Mouse (Mus musculus): ENCODE results near the gene Crtc2. TPM values are rescaled to one million over a fixed set of nuclear protein-coding genes. Genes with fewer than 3 reads are reported as not detected.

Crtc2 gene
- polyA plus RNA-seq (2014; fragmentation: Illumina TruSeq; extraction: RNeasy Lipid Tissue Mini Kit (QIAGEN cat#74804); ENCODE audit: low read depth, low replicate concordance), result 4.9 TPM

DNA sequence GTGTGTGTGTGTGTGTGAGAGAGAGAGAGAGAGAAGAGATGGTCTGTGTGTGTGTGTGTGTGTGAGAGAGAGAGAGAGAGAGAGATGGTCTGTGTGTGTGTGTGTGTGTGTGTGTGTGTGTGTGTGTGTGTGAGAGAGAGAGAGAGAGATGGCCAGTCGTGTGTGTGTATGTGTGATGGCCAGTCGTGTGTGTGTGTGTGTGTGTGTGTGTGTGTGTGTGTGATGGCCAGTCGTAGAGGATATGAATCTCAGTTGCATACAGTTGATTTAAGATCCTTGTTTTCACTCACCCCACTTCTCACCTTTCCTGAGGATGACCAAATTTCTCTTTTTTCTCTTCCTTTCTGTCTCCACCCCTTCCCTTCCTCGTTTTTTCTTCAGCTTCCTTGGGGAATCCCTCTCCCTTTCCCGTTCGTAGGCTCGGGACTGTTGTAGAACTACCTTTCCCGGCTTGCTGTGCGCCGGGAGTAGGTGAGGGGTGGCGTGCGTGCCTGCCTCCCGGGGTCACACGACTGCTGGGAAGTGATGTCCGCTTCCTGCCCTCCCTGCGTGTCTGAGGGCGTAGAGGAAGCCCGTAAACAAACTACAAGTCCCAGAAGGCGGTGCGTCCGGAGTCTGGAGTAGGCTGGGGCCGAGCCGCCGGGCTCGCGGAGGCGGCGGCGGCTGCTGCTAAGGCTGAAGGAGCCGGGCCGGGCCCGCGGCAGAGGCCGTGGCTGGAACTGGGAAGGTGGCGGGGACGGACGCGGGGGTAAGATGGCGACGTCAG, at the start of gene Crtc2:
TSS of gene Crtc2 (plus strand) at position 511 of the 766 bp plus-strand sequence.

DNA sequence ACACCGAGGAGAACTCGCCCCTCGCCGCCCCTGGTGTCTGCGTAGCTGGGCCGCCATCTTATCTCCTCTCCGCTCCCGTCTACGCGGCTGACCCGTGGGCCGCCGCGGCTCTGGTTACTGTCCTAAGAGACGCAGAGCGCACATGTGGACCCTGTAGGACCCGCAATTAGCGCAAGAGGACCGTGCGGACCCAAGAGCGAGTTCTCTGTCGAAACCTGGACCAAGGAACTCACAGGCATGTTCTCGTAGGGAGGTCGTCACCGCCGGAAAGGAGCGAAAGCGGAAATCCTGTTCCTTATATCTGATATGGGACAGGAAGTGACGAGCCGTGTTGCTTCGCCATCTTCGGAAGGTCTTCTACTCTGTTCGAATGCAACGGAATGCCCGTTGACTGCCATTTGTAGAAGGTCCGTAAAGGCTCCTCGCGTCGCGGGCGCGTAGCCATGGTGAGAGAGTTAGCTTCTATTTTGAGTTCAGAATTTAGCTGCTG, 40.5 kb upstream of the Crtc2 start, which contains the start of the genes Rps27 and Rab13:
TSS of gene Rps27 (minus strand) at position 275 of the 490 bp plus-strand sequence.
TSS of gene Rab13 (plus strand) at position 319 of the 490 bp plus-strand sequence.

DNA sequence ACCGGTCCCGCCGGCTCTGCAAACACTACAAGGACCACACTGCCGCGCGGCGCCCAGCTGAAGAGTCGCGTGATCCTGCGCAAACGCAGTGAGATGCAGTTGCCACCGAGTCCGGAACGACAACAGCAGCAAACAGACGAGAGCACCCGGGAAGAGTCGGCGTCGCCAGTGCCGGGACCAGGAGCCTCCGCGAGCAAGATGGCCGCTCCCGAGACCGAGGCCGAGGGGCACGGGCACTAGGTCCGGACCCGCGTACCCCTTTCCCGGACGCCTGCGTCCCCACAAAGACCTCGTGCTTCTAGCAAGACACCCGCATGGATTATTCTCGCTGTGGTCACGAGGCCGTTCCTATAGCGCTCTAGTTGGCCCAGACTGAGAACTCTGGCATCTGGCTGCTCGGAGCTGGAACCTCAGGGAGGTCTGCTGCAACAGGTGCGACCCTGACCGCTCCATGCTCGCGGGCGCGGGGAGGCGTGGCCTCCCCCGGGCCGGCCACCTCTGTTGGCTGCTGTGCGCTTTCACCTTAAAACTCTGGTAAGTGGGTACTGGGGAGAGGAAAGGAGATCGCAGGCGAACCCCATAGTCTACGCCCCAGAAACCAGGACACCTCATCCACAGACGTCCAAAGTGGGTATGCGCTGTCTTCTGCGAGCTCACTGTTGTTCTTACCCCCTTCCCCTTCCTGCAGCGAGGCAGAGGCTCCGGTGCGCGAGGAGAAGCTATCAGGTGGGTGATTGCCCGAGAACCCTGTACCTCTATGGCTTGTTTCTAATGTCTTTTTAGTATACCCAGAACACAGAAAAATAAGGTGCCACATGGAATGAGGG, 22.2 kb upstream of the Crtc2 start, which contains the start of gene Jtb:
TSS of gene Jtb (plus strand) at position 91 of the 827 bp plus-strand sequence.

DNA sequence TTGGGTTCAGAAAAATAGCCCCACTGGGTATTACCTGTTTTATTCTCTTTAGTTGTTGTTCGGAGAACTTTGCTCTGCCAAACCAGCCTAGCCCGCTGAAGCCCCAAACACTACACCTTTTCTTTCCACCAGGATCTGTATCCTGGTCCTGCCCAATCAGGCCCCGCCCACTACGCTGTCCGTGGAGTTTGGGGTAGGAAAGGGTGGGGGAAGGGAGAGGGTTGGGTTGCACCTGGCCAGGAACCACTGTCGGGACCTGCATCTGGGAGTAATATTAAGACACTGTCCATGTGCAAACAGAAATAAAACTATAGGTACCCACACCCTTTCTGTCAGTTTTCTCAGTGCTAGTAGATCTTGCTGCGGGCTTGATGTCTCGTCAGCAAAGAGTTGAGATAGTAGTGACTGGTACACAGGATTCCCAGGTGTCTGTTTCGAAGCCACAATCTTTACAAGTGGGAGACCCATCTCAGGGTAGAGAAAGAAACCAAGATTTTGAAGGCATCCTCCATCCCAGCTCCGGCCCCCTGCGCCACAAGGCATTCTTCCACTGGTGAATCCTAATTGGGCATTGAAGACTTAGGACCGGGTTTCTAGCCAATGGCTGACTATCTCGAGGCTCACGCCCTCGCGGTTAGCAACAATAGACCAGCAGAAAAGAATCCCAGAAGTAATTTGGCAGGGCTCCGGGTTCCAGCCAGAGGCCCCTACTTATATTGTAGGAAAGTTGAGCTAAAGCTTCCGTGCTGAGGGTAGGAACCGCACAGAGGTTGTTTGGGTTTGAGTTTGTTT, 10.8 kb upstream of the Crtc2 start, which contains the start of gene Creb3l4:
TSS of gene Creb3l4 (minus strand) at position 529 of the 792 bp plus-strand sequence.

DNA sequence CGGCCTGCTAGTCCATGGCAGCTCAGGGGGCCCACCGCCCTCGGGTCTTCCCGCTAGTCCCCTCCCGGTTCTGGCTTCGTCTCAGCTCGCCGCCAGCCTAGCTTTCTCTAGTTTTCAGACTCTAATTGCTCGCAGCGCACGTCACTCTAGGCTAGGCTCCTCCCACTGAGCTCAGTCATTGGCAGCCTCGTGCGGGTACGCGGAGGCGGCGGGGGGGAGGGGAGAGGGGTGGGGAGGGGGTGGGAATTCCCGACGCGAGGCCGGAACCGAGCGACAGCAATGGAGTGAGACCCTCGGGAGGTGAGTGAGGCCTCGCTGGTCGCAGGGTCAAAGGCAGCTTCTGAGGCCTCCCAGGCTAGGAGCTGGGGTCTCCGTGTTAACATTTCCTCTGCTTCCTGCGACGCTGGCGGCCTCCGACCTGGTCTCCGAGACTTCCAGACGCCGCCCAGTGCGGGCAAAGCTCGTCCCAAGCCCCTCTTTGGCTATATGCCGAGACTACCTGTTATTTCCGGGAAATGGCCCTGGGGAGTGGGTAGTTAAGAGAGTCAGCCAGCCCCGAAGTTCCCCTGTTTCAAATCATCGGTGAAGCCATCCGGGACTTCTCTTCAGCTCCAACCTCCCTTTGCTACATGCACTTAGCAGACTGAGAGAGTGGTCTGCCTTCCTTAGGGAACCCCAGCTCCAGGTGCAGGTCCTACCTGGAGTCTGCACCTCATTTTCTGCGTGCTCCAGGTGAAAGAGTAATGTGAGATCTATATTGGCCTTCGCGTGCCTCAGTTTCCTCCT, 5.8 kb upstream of the Crtc2 start, which contains the start of gene Slc39a1:
TSS of gene Slc39a1 (plus strand) at position 213 of the 786 bp plus-strand sequence.

DNA sequence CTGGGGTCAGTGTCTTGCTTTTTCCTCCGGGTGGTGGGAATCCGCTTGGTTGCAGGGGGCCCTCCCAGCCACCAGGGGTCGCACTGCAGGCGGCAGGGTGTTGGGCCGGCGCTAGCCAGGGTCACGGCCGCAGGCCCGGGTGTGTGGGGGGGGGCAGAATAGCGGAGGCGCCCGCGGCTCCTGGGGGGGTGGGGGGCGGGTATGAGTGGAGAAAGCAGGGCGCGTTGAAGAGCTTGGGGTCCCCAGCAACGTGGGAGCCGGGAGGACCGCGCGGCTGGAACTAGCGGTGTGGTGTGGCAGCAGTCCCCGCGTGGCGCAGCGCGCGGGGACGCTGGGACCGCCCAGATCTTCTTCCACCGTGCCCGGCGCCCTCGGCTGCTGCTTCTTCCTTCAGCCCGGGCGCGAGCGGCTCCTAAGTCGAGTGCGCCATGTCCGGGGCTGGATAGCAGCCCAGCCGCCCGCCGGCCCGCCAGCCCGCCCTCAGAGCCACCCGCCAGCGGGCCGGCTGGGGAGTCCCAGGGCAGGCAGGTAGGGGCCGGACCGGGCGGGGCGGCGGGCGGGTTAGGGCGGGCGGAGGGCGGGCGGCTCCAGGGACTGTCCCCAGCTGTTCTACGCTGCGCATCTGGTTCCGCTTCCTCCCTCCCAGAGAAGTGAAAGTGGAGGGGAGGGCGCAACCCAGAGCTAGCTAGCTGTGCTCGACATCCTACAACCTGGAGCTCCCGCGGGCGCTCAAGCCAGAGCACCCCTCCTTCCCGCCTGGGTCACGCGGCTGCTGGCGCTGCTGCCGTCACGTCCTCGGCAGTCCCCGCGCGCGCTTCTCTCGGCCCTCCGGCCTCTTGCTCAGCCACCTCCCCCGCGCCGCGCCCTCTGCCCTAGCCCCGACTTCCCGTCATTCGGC, 11.3 kb downstream of the Crtc2 start, which contains the start of gene Dennd4b:
TSS of gene Dennd4b (plus strand) at position 152 of the 898 bp plus-strand sequence.

DNA sequence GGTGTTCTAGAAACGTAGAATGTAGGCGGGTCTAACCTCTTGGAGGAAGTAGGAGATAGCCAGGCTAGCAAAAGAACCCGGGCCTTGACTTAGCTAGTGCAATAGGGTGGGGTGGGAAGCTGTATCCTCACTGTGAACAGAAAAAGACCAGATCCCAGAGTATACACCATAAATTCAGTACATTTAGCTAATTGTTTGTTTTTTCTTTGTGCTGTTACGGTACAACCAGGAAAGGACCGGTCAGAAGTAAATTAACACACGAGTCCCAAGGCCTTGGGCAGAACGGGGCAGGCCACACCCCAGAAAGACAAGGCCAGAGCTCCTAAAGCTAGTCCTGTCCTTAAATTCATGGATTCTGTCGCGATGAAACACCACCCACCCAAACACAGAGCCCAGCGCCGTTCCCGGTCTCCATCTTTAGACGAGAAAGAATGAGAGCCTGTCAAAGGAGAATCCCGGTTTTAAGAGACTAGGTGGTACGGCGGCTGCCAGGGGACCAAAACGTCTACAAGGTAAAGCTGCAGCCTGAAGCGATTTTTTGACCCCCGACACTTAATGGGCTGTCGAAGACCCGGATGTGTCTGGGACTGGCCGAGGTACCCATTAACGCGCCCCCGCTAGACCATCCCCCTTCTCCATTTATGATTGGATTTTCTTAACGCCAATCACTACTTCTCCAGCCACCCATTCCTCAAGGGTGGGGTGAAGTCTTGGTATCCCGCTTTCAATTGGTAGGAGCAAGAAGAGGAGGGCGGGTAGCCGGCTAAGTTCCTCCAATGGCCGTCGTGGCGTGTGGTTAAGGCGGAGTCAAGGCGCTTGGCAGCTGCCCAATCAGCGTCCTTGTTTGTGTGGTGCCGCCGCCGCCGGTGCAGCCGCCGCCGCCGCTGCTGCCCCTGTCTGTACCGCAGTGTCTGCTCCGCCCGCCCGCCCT, 38.6 kb downstream of the Crtc2 start, which contains the start of gene Gatad2b:
TSS of gene Gatad2b (plus strand) at position 834 of the 931 bp plus-strand sequence.

Other genes with a start within 250 kb of the Crtc2 start
- gene 4933434E20Rik, start 202.5 kb upstream of the Crtc2 start, polyA plus RNA-seq (2014; fragmentation: Illumina TruSeq; extraction: RNeasy Lipid Tissue Mini Kit (QIAGEN cat#74804); ENCODE audit: low read depth, low replicate concordance), result 183 TPM
- gene Ubap2l, start 201.5 kb upstream of the Crtc2 start, polyA plus RNA-seq (2014; fragmentation: Illumina TruSeq; extraction: RNeasy Lipid Tissue Mini Kit (QIAGEN cat#74804); ENCODE audit: low read depth, low replicate concordance), result 192 TPM
- gene Tpm3, start 181.5 kb upstream of the Crtc2 start, polyA plus RNA-seq (2014; fragmentation: Illumina TruSeq; extraction: RNeasy Lipid Tissue Mini Kit (QIAGEN cat#74804); ENCODE audit: low read depth, low replicate concordance), result 62.2 TPM
- 64.0 TPM for gene Nup210l, start 150.0 kb upstream of the Crtc2 start, polyA plus RNA-seq (2014; fragmentation: Illumina TruSeq; extraction: RNeasy Lipid Tissue Mini Kit (QIAGEN cat#74804); ENCODE audit: low read depth, low replicate concordance)
- 882 TPM for gene Rps27, start 40.5 kb upstream of the Crtc2 start, polyA plus RNA-seq (2014; fragmentation: Illumina TruSeq; extraction: RNeasy Lipid Tissue Mini Kit (QIAGEN cat#74804); ENCODE audit: low read depth, low replicate concordance)
- 6.5 TPM for gene Rab13, start 40.5 kb upstream of the Crtc2 start, polyA plus RNA-seq (2014; fragmentation: Illumina TruSeq; extraction: RNeasy Lipid Tissue Mini Kit (QIAGEN cat#74804); ENCODE audit: low read depth, low replicate concordance)
- gene Jtb, start 22.6 kb upstream of the Crtc2 start, polyA plus RNA-seq (2014; fragmentation: Illumina TruSeq; extraction: RNeasy Lipid Tissue Mini Kit (QIAGEN cat#74804); ENCODE audit: low read depth, low replicate concordance), result 31.8 TPM
- 211 TPM for gene Creb3l4, start 10.7 kb upstream of the Crtc2 start, polyA plus RNA-seq (2014; fragmentation: Illumina TruSeq; extraction: RNeasy Lipid Tissue Mini Kit (QIAGEN cat#74804); ENCODE audit: low read depth, low replicate concordance)
- 21.2 TPM for gene Slc39a1, start 6.0 kb upstream of the Crtc2 start, polyA plus RNA-seq (2014; fragmentation: Illumina TruSeq; extraction: RNeasy Lipid Tissue Mini Kit (QIAGEN cat#74804); ENCODE audit: low read depth, low replicate concordance)
- gene Dennd4b, start 11.0 kb downstream of the Crtc2 start, polyA plus RNA-seq (2014; fragmentation: Illumina TruSeq; extraction: RNeasy Lipid Tissue Mini Kit (QIAGEN cat#74804); ENCODE audit: low read depth, low replicate concordance), result 2.6 TPM
- gene Gatad2b, start 39.0 kb downstream of the Crtc2 start, polyA plus RNA-seq (2014; fragmentation: Illumina TruSeq; extraction: RNeasy Lipid Tissue Mini Kit (QIAGEN cat#74804); ENCODE audit: low read depth, low replicate concordance), result 28.5 TPM
- gene Slc27a3, start 135.8 kb downstream of the Crtc2 start, polyA plus RNA-seq (2014; fragmentation: Illumina TruSeq; extraction: RNeasy Lipid Tissue Mini Kit (QIAGEN cat#74804); ENCODE audit: low read depth, low replicate concordance), result 0.64 TPM
- 8.5 TPM for gene Ints3, start 179.5 kb downstream of the Crtc2 start, polyA plus RNA-seq (2014; fragmentation: Illumina TruSeq; extraction: RNeasy Lipid Tissue Mini Kit (QIAGEN cat#74804); ENCODE audit: low read depth, low replicate concordance)
- gene Npr1, start 211.7 kb downstream of the Crtc2 start, polyA plus RNA-seq (2014; fragmentation: Illumina TruSeq; extraction: RNeasy Lipid Tissue Mini Kit (QIAGEN cat#74804); ENCODE audit: low read depth, low replicate concordance), result 19.9 TPM
- gene Ilf2, start 222.0 kb downstream of the Crtc2 start, polyA plus RNA-seq (2014; fragmentation: Illumina TruSeq; extraction: RNeasy Lipid Tissue Mini Kit (QIAGEN cat#74804); ENCODE audit: low read depth, low replicate concordance), result 75.8 TPM
- 89.2 TPM for gene Snapin, start 236.9 kb downstream of the Crtc2 start, polyA plus RNA-seq (2014; fragmentation: Illumina TruSeq; extraction: RNeasy Lipid Tissue Mini Kit (QIAGEN cat#74804); ENCODE audit: low read depth, low replicate concordance)